Mouse (Mus musculus) small intestine, adult 2 months (tissue): ENCODE measurements around the gene Cyp2t4.

ENCODE experiments used
- CTCF ChIP-seq: fragments of 200-500 bp; IDR thresholded peaks from 2 replicates; pipeline ENCODE4 v1.5.1; 2012; ENCODE audit warnings: low read depth, mild to moderate bottlenecking, control low read depth, inconsistent platforms, low read length, moderate library complexity, mixed read lengths; ENCODE audit not compliant: insufficient replicate concordance, insufficient read length; ENCODE audit errors: extremely low read depth
- POLR2A ChIP-seq: fragments of 200-500 bp; IDR thresholded peaks from 2 replicates; pipeline ENCODE4 v1.6.1; 2012; ENCODE audit warnings: low read depth, mild to moderate bottlenecking, control low read depth, inconsistent platforms, low read length, moderate library complexity

- TF ChIP-seq CTCF (peak; percentile 92), POLR2A (no peak)
Observed at GRCm38 (mm10) chr7:27159882-27160281, 6.4 kb downstream of the Cyp2t4 start.
